Mouse (Mus musculus) thymus, postnatal 10 days (tissue): Measurements from ENCODE around the gene Zfp354c.
A peak's percentile ranks its signal among the peaks of the same experiment; 100 is the strongest.

Experiments used
- DNase-seq, 2 experiments: peaks; one replicate each; pipeline ENCODE4 v3.0.0; 2021; ENCODE audit warnings: low spot score in 2 of 2

The Zfp354c gene

GRCm38 (mm10) chr11:50827010-50827953 lies at the start of gene Zfp354c:
Zfp354c (minus strand) TSS chr11:50827724.
- peak; percentile 79 to 85 for DNase-seq

- peak in 1 of 2 experiments; percentile 31 for DNase-seq
Observed at GRCm38 (mm10) chr11:50850989-50851601, 23.6 kb upstream of the Zfp354c start.

- DNase-seq: peak; percentile 52 to 54
Observed at GRCm38 (mm10) chr11:50850177-50850735, 22.7 kb upstream of the Zfp354c start, which contains the start of gene Grm6. Grm6 (plus strand) TSS chr11:50850685.

GRCm38 (mm10) chr11:50849310-50849709 lies 21.8 kb upstream of the Zfp354c start:
- DNase-seq: no peak

GRCm38 (mm10) chr11:50848520-50849137 lies 21.1 kb upstream of the Zfp354c start:
- DNase-seq: peak in 1 of 2 experiments; percentile 18

GRCm38 (mm10) chr11:50847047-50847446 lies 19.5 kb upstream of the Zfp354c start:
- peak in 1 of 2 experiments; percentile 35 for DNase-seq

- no peak for DNase-seq
Observed at GRCm38 (mm10) chr11:50845951-50846350, 18.4 kb upstream of the Zfp354c start.

- DNase-seq: peak; percentile 81 to 92
Observed at GRCm38 (mm10) chr11:50841023-50841735, 13.7 kb upstream of the Zfp354c start, which contains the start of gene Zfp879. Zfp879 (minus strand) TSS chr11:50841552.

GRCm38 (mm10) chr11:50835727-50836126 lies 8.2 kb upstream of the Zfp354c start:
- DNase-seq: peak in 1 of 2 experiments; percentile 49

- DNase-seq: no peak
Observed at GRCm38 (mm10) chr11:50826214-50826613, 1.3 kb downstream of the Zfp354c start.

- no peak for DNase-seq
Observed at GRCm38 (mm10) chr11:50814233-50814632, 13.3 kb downstream of the Zfp354c start.

- no peak for DNase-seq
Observed at GRCm38 (mm10) chr11:50798836-50799235, 28.7 kb downstream of the Zfp354c start.

- DNase-seq: no peak
Observed at GRCm38 (mm10) chr11:50797674-50798073, 29.9 kb downstream of the Zfp354c start.

- DNase-seq: no peak
Observed at GRCm38 (mm10) chr11:50771006-50771405, 56.5 kb downstream of the Zfp354c start.

- peak; percentile 43 to 82 for DNase-seq
Observed at GRCm38 (mm10) chr11:50768995-50769749, 58.4 kb downstream of the Zfp354c start.

- DNase-seq: peak; percentile 7 to 46
Observed at GRCm38 (mm10) chr11:50767039-50767438, 60.5 kb downstream of the Zfp354c start.

- DNase-seq: no peak
Observed at GRCm38 (mm10) chr11:50766461-50766860, 61.1 kb downstream of the Zfp354c start.
